24 mouse cellular contexts compared by ENCODE assay signal in the genomic region with DNA sequence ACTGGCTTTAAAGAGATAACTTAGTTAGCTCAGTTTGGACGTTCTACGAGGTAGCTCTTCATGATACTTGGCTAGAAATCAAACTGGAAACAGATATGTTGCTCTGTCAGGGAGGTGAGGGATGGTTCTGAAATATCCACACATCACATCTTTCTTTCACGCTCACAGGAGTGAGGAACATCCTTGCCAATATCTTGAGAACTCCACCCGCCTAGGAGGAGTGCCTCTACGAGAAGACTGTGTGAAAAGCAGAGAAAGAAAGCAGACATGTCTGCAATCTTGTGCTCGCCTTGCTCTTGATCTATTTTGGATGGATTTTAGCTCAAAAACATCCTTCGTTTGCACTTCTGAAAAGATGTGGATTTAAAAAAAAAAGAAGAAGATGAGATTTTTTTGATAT. TPM values are rescaled to one million over a fixed set of nuclear protein-coding genes. Genes with fewer than 3 reads are reported as not detected.
"Had no signal": no experiment of that assay in that cellular context is flagged by ENCODE, and none has a peak within 500 bp of the region (broad histone marks: within the 10 kb centered on the region; RNA-seq: fewer than 3 reads in every experiment).

No protein-coding gene starts in this region.

- H3K27me3 ChIP-seq: limb, embryonic 13.5 days; midbrain, embryonic 15.5 days; neural tube, embryonic 12.5 days had no signal

- H3K4me2 ChIP-seq: limb, embryonic 13.5 days; midbrain, embryonic 15.5 days; neural tube, embryonic 12.5 days had no signal

- H3K4me3 ChIP-seq: layer of hippocampus, adult 2 months; limb, embryonic 13.5 days; midbrain, embryonic 10.5 days; midbrain, embryonic 15.5 days; neural tube, embryonic 12.5 days had no signal

- H3K27ac ChIP-seq: layer of hippocampus, adult 2 months; limb, embryonic 13.5 days; liver, embryonic 14.5 days; midbrain, embryonic 10.5 days; midbrain, embryonic 15.5 days; neural tube, embryonic 12.5 days had no signal

- H3K36me3 ChIP-seq: limb, embryonic 13.5 days; midbrain, embryonic 10.5 days; midbrain, embryonic 15.5 days; neural tube, embryonic 12.5 days had no signal

- ATAC-seq: inflammation-experienced regulatory T-cells, adult 6 months; intestine, postnatal 0 days; lung, postnatal 0 days; midbrain, embryonic 15.5 days had no signal

- H3K4me1 ChIP-seq: limb, embryonic 13.5 days; midbrain, embryonic 10.5 days; midbrain, embryonic 15.5 days; neural tube, embryonic 12.5 days had no signal

- DNase-seq: kidney, postnatal 10 days; kidney, postnatal 4 days; lung, adult 2 months; lung, postnatal 4 days; thymus, postnatal 4 days had no signal

- H3K9me3 ChIP-seq: limb, embryonic 13.5 days; midbrain, embryonic 10.5 days; midbrain, embryonic 15.5 days; neural tube, embryonic 12.5 days had no signal

- H3K9ac ChIP-seq: limb, embryonic 13.5 days; liver, embryonic 14.5 days; midbrain, embryonic 15.5 days; neural tube, embryonic 12.5 days had no signal

RNA-seq across cellular contexts. Expression of a gene that starts 44.7 kb away (rescaled TPM):
- total RNA-seq: layer of hippocampus, postnatal 10 days; left cerebral cortex, adult 18-20 months; left cerebral cortex, postnatal 25 days; liver, adult 2 months; megakaryocyte, adult 5-6 weeks; monocyte, adult 5-6 weeks; neutrophil, adult 5-6 weeks had no signal
- polyA plus RNA-seq: inflammation-experienced regulatory T-cells, adult 6 months; intestine, postnatal 0 days; kidney, embryonic 14.5 days; limb, embryonic 13.5 days; liver, adult 2 months; liver, embryonic 14.5 days; lung, adult 2 months; lung, postnatal 0 days; midbrain, embryonic 10.5 days; midbrain, embryonic 15.5 days; neural tube, embryonic 12.5 days; small intestine, adult 2 months; stomach, embryonic 16.5 days had no signal

RNA-seq across cellular contexts. Expression of a gene that starts 54.0 kb away (rescaled TPM):
- total RNA-seq: liver, adult 2 months; megakaryocyte, adult 5-6 weeks; monocyte, adult 5-6 weeks; neutrophil, adult 5-6 weeks had no signal
- polyA plus RNA-seq: liver, adult 2 months; lung, adult 2 months; small intestine, adult 2 months had no signal
